Mouse (Mus musculus): Measurements from ENCODE around the gene Spata3.

GRCm38 (mm10) chr1:85973468-85973877 lies 43.1 kb upstream of the Spata3 start:
- TF ChIP-seq CTCF (IDR thresholded peaks at IDR 0.05) (no peak), EP300 (IDR thresholded peaks at IDR 0.05) (no peak)
